Mouse (Mus musculus): Measurements from ENCODE around the gene Rplp1. TPM values are rescaled to one million over a fixed set of nuclear protein-coding genes. Genes with fewer than 3 reads are reported as not detected.

Gene Rplp1
- 1,374 and 1,471 TPM in 2 replicates for polyA plus RNA-seq (2015; fragmentation: Nextera tagmentation; extraction: Ambion mirVana)

- ATAC-seq: peak; percentile 96
- H3K36me3 ChIP-seq: peaks cover 20% of the 10 kb centered on the region; the same call in 1 of the 2 replicates
- no peaks in the 10 kb centered on the region for H3K27me3 ChIP-seq (replicated peaks)
- peak within 1 kb of the TSS; percentile 82 for H3K4me2 ChIP-seq (replicated peaks)
- no peaks in the 10 kb centered on the region for H3K9me3 ChIP-seq
- peak within 1 kb of the TSS; percentile 73 for H3K9ac ChIP-seq
- H3K27ac ChIP-seq: peak within 1 kb of the TSS; percentile 97
- H3K4me3 ChIP-seq (replicated peaks): peak within 1 kb of the TSS; percentile 83
- H3K4me1 ChIP-seq (replicated peaks): peaks cover 8% of the 10 kb centered on the region; the same call in 1 of the 2 replicates
- WGBS: under 1% methylated on average over 70 of the region's 70 CpGs
Observed at GRCm38 (mm10) chr9:61914203-61914916, at the start of gene Rplp1. Rplp1 (minus strand) TSS chr9:61914542.

- no peak overlapping the region for H3K9ac ChIP-seq
- WGBS: 71% methylated on average over 6 of the region's 6 CpGs
- ATAC-seq: no peak
Observed at GRCm38 (mm10) chr9:61963356-61963755, 49.0 kb upstream of the Rplp1 start.

DNA sequence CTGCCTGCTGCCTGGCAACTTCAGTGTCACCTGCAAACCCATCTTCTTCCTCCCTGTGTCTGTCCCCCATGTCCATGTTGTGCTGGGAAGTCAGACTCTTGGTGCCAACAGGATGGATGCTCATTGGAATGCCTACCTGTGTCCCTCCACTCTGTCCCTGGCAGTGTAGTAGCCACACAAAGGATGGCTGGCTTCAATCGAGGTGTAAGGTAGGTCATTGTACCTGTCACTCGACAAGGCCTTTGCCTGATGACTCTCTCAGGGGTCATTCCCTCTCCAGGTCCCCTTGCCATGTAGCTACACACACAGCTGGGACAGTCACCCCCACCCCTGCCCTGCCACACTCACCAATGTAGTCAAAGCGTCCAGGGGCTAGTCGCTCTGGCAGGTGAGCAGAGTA, 46.8 kb upstream of the Rplp1 start:
- no peak overlapping the region for H3K4me3 ChIP-seq (replicated peaks)
- WGBS: 81% methylated on average over 4 of the region's 4 CpGs
- peaks cover 15% of the 10 kb centered on the region for H3K4me1 ChIP-seq (replicated peaks)
- no peaks in the 10 kb centered on the region for H3K9me3 ChIP-seq
- no peak overlapping the region for H3K27ac ChIP-seq
- H3K4me2 ChIP-seq (replicated peaks): no peak overlapping the region
- ATAC-seq: no peak
- no peaks in the 10 kb centered on the region for H3K36me3 ChIP-seq
- H3K9ac ChIP-seq: no peak overlapping the region
- no peaks in the 10 kb centered on the region for H3K27me3 ChIP-seq (replicated peaks)

More at GRCm38 (mm10) chr9:61963356-61963755, 49.0 kb upstream of the Rplp1 start:
- Histone ChIP-seq H3K27ac (no peak overlapping the region), H3K9me3 (no peaks in the 10 kb centered on the region), H3K4me2 (replicated peaks) (no peak overlapping the region), H3K4me3 (replicated peaks) (no peak overlapping the region), H3K4me1 (replicated peaks) (peaks cover 15% of the 10 kb centered on the region), H3K27me3 (replicated peaks) (no peaks in the 10 kb centered on the region), H3K36me3 (no peaks in the 10 kb centered on the region)

- H3K9ac ChIP-seq: no peak overlapping the region
- no peak overlapping the region for H3K4me3 ChIP-seq (replicated peaks)
- H3K27me3 ChIP-seq (replicated peaks): no peaks in the 10 kb centered on the region
- WGBS: 44% methylated on average over 5 of the region's 5 CpGs
- peak; percentile 32; the same call in 1 of the 2 replicates for ATAC-seq
- H3K9me3 ChIP-seq: no peaks in the 10 kb centered on the region
- H3K4me2 ChIP-seq (replicated peaks): no peak overlapping the region
- no peaks in the 10 kb centered on the region for H3K36me3 ChIP-seq
- peaks cover 15% of the 10 kb centered on the region for H3K4me1 ChIP-seq (replicated peaks)
- peak overlapping the region; percentile 67; the same call in 1 of the 2 replicates for H3K27ac ChIP-seq
Observed at GRCm38 (mm10) chr9:61960753-61961152, 46.4 kb upstream of the Rplp1 start.

DNA sequence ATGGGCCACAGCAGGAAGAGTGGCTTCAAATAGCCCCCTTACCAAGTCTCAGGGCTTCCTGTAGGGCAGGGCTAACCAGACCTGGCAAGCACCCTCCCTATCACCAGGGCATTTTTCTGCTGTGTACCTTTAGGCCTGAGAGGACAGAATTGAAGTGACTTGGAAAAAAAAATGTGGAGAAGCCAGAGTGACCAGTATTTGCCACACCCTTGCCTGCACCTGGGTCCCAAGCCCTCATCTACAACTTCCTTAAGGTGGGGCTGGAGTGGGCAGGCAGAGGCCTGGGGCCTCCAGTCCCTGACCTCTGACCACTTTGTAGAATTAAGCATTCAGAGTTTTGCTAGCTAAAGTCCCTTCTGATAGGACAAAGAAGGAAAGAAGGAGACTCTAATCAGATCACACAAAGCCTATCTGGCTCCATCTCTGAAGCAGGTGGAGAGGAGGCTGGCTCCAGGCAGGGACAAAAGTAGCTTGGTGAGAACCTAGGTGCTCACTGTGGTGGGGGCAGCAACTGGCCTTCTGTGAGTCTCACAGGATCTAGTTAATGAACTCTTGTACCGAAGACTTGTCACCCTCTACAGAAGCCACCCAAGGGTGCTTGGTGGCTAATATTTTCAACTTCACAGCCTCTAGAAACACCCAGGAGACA, 45.7 kb upstream of the Rplp1 start:
- Histone ChIP-seq H3K4me1 (replicated peaks) (peaks cover 15% of the 10 kb centered on the region), H3K4me3 (replicated peaks) (no peak overlapping the region), H3K4me2 (replicated peaks) (no peak overlapping the region), H3K9me3 (no peaks in the 10 kb centered on the region), H3K27me3 (replicated peaks) (no peaks in the 10 kb centered on the region), H3K9ac (no peak overlapping the region), H3K27ac (peak overlapping the region; percentile 67), H3K36me3 (no peaks in the 10 kb centered on the region)
- 78% methylated on average over 1 of the region's 1 CpGs for WGBS
- peak; percentile 93 for ATAC-seq

DNA sequence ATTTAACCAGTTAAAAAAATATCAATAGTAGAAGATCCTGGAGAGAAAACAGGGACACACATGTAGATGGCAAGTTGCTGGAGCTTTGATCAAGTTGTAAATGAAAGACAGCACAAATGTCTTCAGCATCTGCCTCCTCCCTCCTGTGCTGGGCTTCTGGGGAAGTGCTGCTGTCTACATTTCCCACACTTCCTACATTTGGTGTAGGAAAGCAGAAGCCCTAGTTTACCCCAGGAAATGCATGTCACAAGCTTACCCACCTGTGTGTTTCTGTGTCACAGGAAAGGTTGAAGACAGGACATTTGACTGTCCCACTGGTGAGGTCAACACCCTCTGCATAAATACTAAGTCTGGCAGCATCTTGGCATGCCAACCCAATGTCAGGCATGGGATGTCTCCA, 40.4 kb upstream of the Rplp1 start:
- Histone ChIP-seq H3K9ac (no peak overlapping the region), H3K4me2 (replicated peaks) (no peak overlapping the region), H3K9me3 (no peaks in the 10 kb centered on the region), H3K4me1 (replicated peaks) (0 out of 2 replicates have a peak, but pooled peaks cover under 1% of the 10 kb centered on the region), H3K27ac (no peak overlapping the region), H3K27me3 (replicated peaks) (no peaks in the 10 kb centered on the region), H3K4me3 (replicated peaks) (no peak overlapping the region), H3K36me3 (no peaks in the 10 kb centered on the region)
- ATAC-seq: no peak

DNA sequence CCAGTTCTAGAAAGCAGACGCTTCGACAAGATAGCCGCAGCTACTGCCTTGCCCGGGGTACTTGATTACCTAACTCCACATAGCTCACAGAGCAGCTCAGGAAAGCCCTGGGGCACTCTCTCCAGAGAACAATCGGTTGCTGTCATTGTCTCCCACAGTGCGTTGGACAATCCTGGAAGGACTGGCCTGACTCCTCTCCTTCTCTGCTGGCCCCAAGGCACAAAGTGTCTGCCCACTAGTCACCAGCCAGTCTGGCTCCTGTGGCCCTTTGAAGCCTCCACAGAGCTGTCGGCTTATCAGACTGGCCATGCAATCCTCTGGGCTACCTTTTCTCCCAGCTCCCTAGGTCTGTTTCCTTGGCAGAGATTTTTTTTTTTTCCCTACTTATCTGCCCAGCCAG, 37.9 kb upstream of the Rplp1 start:
- 75% methylated on average over 7 of the region's 7 CpGs for WGBS
- no peak overlapping the region for H3K4me2 ChIP-seq (replicated peaks)
- no peak overlapping the region for H3K9ac ChIP-seq
- no peak overlapping the region for H3K27ac ChIP-seq
- no peak overlapping the region for H3K4me3 ChIP-seq (replicated peaks)
- H3K4me1 ChIP-seq (replicated peaks): no peaks in the 10 kb centered on the region
- no peaks in the 10 kb centered on the region for H3K9me3 ChIP-seq
- H3K27me3 ChIP-seq (replicated peaks): no peaks in the 10 kb centered on the region
- H3K36me3 ChIP-seq: no peaks in the 10 kb centered on the region
- ATAC-seq: no peak

GRCm38 (mm10) chr9:61947402-61948346, 33.3 kb upstream of the Rplp1 start:
- Histone ChIP-seq H3K27ac (0 out of 2 replicates have a peak overlapping the region, but pooled peaks have one; percentile 17), H3K4me1 (replicated peaks) (no peaks in the 10 kb centered on the region), H3K27me3 (replicated peaks) (no peaks in the 10 kb centered on the region), H3K4me3 (replicated peaks) (peak overlapping the region; percentile 86), H3K36me3 (peaks cover 6% of the 10 kb centered on the region; the same call in 1 of the 2 replicates), H3K9ac (peak overlapping the region; percentile 50), H3K4me2 (replicated peaks) (peak overlapping the region; percentile 97), H3K9me3 (no peaks in the 10 kb centered on the region)
- 5% methylated on average over 24 of the region's 24 CpGs for WGBS
- peak; percentile 74 for ATAC-seq

DNA sequence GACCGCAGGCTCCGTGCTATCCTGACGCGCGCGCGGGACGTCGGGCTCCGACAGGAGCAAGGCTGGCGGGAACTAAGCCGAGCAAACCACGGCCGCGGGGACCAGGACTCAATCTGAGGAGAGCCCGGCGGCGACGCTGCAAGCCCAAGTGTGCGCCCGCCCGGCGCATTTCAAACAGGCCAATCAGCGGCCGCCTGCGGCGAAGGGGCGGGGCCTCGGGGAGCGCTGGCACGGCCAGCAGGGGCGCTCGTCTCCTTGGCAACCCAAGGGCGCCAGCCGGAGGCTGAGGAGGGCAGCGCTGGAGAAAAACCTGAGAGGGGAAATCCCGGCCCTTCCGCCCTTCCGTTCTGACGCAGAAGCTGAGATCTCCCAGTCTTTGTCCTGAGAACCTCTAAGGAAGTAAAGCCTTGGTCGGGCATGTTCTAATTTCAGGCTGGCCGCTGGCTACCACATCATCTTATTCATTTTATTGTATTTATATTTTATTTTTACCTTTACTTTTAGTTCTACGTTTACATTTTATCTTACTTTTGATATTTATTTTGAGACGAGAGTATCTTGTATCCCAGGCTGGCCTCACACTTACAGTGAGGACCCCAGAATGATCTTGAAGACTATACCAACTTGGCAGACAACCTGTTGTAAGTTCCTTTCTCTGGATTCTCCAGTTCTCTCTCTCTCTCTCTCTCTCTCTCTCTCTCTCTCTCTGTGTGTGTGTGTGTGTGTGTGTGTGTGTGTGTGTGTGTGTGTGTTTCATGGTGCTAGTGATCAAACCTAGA, 32.5 kb upstream of the Rplp1 start, which contains the start of gene Kif23:
Gene Kif23, minus strand, starts transcription at position 152 of the 779 bp plus-strand sequence.
- peaks cover 6% of the 10 kb centered on the region; the same call in 1 of the 2 replicates for H3K36me3 ChIP-seq
- H3K9me3 ChIP-seq: no peaks in the 10 kb centered on the region
- peak within 1 kb of the TSS; percentile 74 for H3K9ac ChIP-seq
- no peaks in the 10 kb centered on the region for H3K4me1 ChIP-seq (replicated peaks)
- peak; percentile 96 for ATAC-seq
- peak within 1 kb of the TSS; percentile 97 for H3K4me2 ChIP-seq (replicated peaks)
- no peaks in the 10 kb centered on the region for H3K27me3 ChIP-seq (replicated peaks)
- WGBS: 1% methylated on average over 44 of the region's 44 CpGs
- peak within 1 kb of the TSS; percentile 90 for H3K27ac ChIP-seq
- peak within 1 kb of the TSS; percentile 86 for H3K4me3 ChIP-seq (replicated peaks)

GRCm38 (mm10) chr9:61945973-61946611, 31.8 kb upstream of the Rplp1 start:
- peaks cover 6% of the 10 kb centered on the region; the same call in 1 of the 2 replicates for H3K36me3 ChIP-seq
- peak overlapping the region; percentile 97 for H3K4me2 ChIP-seq (replicated peaks)
- ATAC-seq: peak; percentile 82
- no peaks in the 10 kb centered on the region for H3K4me1 ChIP-seq (replicated peaks)
- H3K27ac ChIP-seq: peak overlapping the region; percentile 90
- H3K27me3 ChIP-seq (replicated peaks): no peaks in the 10 kb centered on the region
- under 1% methylated on average over 38 of the region's 38 CpGs for WGBS
- H3K9me3 ChIP-seq: no peaks in the 10 kb centered on the region
- peak overlapping the region; percentile 74 for H3K9ac ChIP-seq
- peak overlapping the region; percentile 86 for H3K4me3 ChIP-seq (replicated peaks)

- Histone ChIP-seq H3K27ac (no peak overlapping the region), H3K9me3 (no peaks in the 10 kb centered on the region), H3K9ac (no peak overlapping the region), H3K4me1 (replicated peaks) (no peaks in the 10 kb centered on the region), H3K36me3 (peaks cover 23% of the 10 kb centered on the region), H3K4me3 (replicated peaks) (no peak overlapping the region), H3K27me3 (replicated peaks) (no peaks in the 10 kb centered on the region), H3K4me2 (replicated peaks) (no peak overlapping the region)
- no peak for ATAC-seq
- 82% methylated on average over 3 of the region's 3 CpGs for WGBS
Observed at GRCm38 (mm10) chr9:61941054-61941453, 26.7 kb upstream of the Rplp1 start.

Data from intestine, embryonic 15.5 days (tissue).